Mouse (Mus musculus) frontal cortex, postnatal 14 days (tissue): ENCODE measurements around the gene Ranbp6.

Source experiments
- DNase-seq, 2 experiments: peaks; one replicate each; pipeline ENCODE4 v3.0.0; 2022; ENCODE audit warnings: low spot score in 2 of 2

The Ranbp6 gene

DNA sequence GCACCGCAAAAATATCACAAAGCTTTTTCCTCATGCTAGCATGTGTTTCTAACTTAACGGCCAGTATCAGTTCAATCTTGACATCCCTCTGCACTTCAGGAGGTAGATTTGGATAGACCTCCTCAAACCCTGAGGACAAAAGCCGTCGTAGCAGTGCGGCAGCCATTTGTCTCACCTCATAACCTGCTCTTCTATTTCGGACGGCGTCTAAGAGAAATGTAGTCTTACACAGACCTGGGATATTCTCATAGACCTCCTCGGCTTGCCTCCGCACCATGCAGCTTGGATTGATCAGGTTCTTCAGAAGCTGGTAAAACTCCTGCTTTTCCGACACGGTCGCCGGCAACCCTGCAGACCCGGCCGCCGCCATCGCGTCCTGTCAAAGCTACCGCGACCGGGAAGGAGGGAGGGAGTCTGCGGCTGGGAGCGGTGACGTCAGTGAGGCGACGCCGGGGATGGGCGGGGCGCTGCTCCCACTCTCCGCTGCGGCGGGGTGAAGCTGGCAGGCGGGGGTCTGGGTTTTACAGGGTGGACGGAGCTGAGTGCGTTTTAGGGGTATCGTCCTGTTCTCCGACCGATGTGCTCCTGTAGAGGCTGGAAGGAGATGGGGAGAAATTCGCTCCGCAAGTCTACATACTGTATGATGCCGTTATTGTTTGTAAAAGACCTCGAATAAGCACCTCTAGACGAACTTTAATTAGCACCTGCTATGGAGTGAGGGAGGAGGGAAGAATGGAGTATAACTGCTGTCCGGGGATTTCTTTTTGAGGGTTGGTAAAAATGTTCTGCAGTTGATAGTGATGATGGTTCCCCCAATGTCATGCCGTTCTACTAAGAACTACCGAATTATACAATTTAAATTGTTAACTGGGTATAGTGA, at the start of gene Ranbp6:
Gene Ranbp6, minus strand, starts transcription at position 394 of the 880 bp plus-strand sequence.
- peak; percentile 83 to 89 for DNase-seq

- DNase-seq = no peak
Measured at GRCm38 (mm10) chr19:29860816-29861215, 48.0 kb upstream of the Ranbp6 start.

GRCm38 (mm10) chr19:29857267-29857666, 44.5 kb upstream of the Ranbp6 start:
- no peak for DNase-seq

- DNase-seq = no peak
Measured at GRCm38 (mm10) chr19:29853711-29854110, 40.9 kb upstream of the Ranbp6 start.

- DNase-seq = no peak
Measured at GRCm38 (mm10) chr19:29851036-29851690, 38.4 kb upstream of the Ranbp6 start.

DNA sequence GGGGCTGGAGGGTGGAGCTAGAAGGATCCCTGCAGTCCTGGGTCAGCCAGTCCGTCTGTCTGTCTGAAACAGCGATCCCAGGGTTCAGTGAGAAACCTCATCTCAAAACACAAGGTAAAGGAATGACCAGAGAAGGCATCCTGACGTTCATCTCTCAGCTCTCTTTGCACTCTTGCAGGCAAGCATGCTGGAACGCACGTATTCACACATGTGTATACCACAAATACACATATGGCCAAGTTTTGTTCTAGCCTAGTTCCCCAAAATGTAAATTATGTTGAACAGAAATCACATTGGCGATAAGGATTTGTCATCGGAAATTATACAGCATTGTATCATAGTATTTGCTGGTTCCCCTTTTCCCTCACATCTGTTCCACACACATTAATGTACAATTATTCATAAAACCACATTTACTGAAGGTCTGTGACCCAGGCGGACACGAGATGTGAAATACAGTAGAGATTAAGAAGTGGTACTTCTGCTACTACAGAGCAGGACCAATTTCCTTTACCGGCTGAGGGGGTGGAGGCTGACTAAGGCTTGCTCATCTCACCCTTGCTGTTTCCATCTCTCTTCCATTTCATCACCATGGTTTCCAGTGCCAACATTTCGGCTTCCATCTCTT, 37.3 kb upstream of the Ranbp6 start:
- DNase-seq = no peak

GRCm38 (mm10) chr19:29844036-29844661, 31.4 kb upstream of the Ranbp6 start:
- peak in 1 of 2 experiments; percentile 20 for DNase-seq

DNA sequence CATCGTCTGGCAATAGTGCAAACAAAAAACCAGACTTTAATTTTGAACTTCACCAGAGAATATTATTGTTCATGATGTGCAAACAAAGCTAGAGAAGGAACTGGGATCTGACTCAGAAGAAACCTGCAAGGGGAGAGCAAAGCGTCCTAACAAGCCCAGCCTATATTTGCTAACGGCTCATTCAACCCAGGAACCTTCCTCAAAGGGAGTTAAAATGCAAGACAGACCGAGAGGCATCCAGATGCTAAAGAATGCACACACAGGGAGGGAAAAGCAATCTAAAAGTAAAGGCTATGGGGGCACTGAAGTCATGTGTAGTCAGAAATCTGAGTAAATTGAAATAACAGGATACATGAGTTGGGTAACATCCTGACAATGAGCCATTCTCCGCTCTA, 30.9 kb upstream of the Ranbp6 start:
- no peak for DNase-seq

- no peak for DNase-seq
Measured at GRCm38 (mm10) chr19:29842973-29843372, 30.2 kb upstream of the Ranbp6 start.

- DNase-seq = no peak
Measured at GRCm38 (mm10) chr19:29840642-29841041, 27.9 kb upstream of the Ranbp6 start.

- DNase-seq = no peak
Measured at GRCm38 (mm10) chr19:29838636-29839135, 25.9 kb upstream of the Ranbp6 start.

DNA sequence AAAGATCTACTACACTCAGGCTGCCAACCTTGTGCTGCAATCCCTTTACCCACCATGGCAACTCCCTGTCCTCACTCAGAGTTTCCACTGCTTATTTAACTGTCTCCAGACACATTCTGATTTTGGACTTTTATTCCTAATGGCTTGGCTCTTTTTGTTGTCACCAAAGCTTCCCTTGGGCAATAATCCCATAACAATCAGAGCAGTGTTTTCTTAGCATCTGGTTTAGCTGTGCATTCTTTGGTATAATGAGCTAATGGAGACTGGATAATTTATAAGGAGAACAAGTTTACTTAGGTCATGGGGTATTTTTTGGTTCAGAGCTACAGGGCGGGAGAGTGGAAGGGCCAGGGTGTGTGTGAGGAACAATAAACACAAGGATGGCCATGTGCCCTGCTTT, 25.4 kb upstream of the Ranbp6 start:
- DNase-seq = no peak

DNA sequence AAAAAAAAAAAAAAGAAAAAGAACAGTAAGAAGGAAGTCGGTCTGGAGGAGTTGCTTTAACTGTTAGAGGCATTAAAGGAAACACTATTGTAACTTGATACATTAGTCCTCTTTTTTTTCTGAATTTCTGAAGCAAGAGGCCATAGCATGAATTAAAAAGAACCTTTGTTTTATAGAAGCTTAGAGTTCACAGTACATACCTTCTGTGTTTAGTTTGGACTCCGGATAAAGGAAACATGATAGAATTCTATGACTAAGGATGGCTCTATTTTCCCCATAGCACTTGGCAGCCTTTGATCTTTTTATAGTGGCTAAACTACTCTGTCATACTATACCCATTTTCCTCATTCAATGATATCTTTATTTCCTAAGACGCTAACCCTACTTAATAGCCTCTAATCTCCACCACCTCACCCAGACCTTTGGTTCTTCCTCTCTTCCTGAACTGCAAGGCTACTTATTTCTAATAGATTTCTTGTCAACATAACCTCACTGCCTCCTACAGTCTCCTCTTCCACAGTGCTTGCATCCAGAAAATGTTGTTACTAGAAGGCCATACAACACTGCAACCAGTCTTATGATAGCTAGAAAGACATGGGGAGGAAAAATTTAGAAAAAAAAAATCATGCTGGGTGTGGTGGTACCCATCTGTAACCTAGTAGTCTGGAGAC, 22.7 kb upstream of the Ranbp6 start:
- DNase-seq = no peak

GRCm38 (mm10) chr19:29830911-29831310, 18.1 kb upstream of the Ranbp6 start:
- no peak for DNase-seq

DNA sequence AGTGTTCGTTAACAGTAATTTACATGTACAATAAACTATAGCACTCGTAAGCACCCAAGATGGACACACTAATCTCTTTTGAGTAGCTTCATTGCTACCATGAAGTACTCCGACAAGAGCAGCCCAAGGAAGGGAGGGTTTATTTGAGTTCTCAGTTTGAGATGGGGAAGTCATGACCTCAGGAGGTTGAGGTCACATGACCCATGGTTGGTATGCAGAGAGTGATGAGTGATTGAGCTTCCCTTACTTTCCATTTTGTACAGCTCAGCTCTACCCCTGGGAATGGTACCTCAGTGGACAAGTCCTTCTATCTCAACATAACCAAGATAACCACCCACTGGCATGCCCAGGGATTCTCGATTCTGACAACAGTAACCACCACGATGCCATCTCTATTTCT, 15.8 kb upstream of the Ranbp6 start:
- no peak for DNase-seq

- no peak for DNase-seq
Measured at GRCm38 (mm10) chr19:29826686-29827085, 13.9 kb upstream of the Ranbp6 start.

DNA sequence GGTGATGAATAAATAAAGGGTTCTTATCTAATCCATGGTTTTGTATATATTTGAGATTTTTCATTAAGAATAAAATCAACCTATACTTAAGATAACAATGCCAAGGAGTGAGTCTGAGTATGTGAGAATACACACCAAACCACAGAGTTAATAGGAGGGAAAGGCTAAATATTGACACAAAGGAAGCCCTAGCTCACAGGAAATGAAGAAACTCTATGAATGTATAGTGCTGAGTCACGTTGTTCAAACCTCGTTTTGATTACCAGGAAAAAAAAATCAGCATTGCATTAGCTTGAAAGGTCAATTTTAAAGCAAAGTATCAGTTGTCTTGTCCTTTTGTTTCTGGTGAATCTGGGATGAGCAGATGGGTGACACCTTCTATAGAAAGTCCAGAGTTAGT, 12.2 kb upstream of the Ranbp6 start:
- no peak for DNase-seq

DNA sequence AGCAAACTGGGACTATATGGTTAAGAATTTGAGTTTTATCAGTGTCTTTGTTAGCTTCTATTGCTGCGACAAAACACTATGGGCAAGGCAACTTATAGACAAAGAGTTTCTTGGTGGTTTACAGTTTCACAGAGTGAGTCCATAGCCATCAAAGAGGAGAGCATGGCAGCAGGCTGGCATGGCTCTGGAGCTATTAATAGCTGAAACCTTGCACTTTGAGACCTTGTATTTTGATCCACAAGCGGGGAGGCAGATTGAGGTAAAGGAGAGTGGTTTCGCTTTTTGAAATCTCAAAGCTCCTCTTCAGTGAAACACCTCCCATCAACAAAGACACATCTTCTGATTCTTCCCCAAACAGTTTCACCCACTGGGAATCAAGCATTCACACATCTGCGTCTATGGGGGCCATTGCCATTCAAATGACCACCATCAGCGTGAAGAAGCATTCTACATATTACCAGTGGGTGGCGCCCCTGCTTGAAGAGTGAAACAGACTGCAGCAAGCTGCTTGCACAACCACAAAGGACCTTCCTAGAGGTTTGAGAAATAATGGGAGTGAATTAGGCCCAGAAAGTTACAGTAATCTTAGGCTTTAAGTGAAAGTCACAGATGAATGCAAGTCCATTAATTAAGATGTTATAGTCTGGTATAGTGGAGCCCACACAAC, 11.4 kb upstream of the Ranbp6 start:
- no peak for DNase-seq

DNA sequence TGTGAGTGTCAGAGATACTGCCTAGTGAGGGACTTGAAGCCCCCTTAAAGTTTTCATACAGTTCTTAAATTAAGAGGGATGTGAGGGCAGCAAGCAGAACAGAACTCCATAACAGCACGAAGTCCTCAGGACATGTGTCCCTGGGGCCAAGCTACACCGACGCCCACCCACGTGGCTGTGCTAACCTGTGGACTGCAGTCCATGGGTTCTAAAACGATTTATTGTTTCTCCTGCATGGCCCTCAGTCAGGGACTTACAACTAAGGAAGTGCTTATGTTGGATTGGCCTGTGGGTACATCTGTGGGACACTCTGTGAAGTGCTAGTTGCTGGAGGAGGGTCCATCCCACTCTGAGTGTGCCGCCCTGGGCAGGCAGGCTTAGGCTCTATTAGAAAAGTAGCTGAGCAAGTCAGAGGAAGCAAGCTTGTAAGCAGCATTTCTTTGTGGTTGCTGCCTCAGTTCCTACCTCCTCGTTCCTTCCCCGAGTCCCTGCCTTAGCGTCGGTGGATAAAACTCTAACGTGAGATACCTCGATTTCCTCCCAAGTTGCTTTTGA, 10.8 kb upstream of the Ranbp6 start:
- DNase-seq = no peak

DNA sequence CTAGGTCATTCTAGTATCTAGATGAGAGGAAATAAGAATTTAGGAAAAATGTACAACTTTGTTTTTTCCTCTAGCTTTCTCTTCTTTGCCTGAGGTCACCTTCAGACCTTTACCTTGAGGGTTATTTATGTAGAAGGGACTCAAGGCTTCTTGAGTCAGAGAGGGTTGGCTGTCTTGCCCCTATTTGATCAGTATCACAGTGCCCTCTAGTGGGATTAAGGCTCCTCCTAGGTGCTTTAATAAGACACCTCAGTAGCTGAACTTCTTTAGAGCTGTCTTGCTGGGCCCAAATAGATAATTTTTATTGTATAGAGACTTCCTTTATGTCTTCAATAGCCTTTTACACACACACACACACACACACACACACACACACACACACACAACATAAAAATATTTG, 8.2 kb upstream of the Ranbp6 start:
- DNase-seq = no peak

GRCm38 (mm10) chr19:29810022-29810421, 2.8 kb downstream of the Ranbp6 start:
- DNase-seq = no peak
